Mouse (Mus musculus) left cerebral cortex, postnatal 25 days (tissue): ENCODE results near the gene Idh3a. TPM values are rescaled to one million over a fixed set of nuclear protein-coding genes. Genes with fewer than 3 reads are reported as not detected.
"Not testable (repeated sequence)": the region's sequence is repeated elsewhere in the genome, so short reads cannot be mapped to it uniquely, and the experiment has no call there.

ENCODE experiments used
- DNase-seq, 2 experiments: peaks; one replicate each; pipeline ENCODE4 v3.0.0; 2022; ENCODE audit warnings: low spot score in 2 of 2, mixed read lengths in 1 of 2
- intact Hi-C: fragments of 180-260 bp; cut with DNase I; formaldehyde crosslinking; loops from one replicate; pipeline ENCODE4 v1.15.1; 2025
- total RNA-seq, 2 experiments: library from RNA; stranded (reverse); gene quantifications; 2 replicates each; pipeline ENCODE4 v1.2.3; 2021

The Idh3a gene
- total RNA-seq, 2 experiments from 2014 or later, result 188 to 197 TPM

DNA sequence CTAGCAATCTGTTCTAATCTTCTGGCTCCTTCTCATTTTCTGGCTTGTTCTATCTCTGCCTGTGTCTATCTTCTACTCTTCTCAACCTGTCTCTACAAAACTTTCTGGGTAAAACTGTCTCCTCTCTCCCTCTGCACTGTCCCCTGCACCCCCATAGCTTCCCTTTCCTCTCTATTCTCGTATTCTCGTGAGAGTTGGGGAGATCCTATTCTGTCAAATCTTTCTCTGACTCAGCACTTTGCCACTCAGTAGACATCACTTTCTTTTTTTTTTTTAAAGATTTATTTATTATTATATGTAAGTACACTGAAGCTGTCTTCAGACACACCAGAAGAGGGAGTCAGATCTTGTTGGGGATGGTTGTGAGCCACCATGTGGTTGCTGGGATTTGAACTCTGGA, 2.0 kb upstream of the Idh3a start:
- intact Hi-C loops, DNase-seq: not testable (repeated sequence)

DNA sequence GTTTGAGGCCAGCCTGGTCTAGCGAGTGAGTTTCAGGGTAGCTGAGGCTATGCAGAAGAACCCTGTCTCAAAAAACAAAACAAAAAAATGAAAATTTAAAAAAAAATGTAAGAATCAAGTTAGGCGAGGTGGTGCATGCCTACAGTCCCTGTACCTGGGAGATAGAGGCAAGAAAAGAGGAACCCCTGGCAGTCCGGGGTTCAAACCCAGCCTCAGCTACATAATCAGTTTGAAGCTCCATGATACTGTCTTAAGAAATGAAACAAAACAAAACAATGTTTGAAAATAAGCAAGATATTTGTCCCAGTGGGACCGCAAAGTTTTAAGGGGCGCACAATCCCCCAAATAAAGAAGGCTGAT, 315 bp upstream of the Idh3a start:
- intact Hi-C loops, result loop anchor here (5.0 kb wide), 1 partner anchor 84 kb away; the partner anchor contains the start of gene Dmxl2
- DNase-seq, result no peak

DNA sequence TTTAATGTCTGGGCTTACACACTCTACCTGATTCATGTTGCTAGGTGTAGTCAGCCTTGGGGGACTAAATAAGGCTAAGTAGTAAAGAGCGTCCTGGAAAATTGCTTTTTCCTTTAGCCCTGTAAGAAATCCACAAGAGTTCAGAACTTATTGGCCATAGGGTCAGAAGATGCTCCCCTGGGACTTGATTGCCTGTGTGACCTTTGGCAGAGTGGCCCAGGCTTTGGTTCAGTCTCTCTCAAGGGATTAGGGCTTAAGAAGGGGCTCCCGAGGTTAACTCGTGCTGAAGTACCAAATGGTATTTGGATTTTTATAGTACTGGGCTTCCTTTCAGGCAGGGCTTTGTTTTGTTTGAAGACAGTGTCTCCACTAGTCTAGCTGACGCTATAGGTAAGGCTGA, 1.7 kb downstream of the Idh3a start:
- DNase-seq, result no peak
- intact Hi-C loops, result loop anchor here (5.0 kb wide), 1 partner anchor 86 kb away; the partner anchor contains the start of gene Dmxl2

DNA sequence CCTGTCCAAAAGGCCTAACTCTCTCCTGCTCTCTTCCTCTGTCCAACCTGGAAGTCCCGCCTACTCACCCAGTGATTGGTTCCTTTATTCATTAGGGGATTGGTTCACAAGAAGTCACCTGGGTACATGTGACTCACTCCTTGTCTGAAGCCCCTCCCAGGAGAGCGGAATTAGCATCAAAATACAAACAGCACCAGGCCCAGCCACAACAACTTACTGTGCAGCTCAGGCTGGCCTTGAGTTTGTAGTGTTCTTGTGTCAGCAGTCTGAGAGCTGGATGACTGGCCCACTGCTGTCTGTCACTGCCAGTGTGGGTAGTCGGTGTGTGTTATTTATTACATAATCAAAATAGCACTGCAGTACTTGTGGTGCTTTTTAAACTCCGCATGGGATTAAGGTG, 7.5 kb downstream of the Idh3a start:
- intact Hi-C loops, result not testable (repeated sequence)
- peak in 1 of 2 experiments; percentile 14 for DNase-seq

DNA sequence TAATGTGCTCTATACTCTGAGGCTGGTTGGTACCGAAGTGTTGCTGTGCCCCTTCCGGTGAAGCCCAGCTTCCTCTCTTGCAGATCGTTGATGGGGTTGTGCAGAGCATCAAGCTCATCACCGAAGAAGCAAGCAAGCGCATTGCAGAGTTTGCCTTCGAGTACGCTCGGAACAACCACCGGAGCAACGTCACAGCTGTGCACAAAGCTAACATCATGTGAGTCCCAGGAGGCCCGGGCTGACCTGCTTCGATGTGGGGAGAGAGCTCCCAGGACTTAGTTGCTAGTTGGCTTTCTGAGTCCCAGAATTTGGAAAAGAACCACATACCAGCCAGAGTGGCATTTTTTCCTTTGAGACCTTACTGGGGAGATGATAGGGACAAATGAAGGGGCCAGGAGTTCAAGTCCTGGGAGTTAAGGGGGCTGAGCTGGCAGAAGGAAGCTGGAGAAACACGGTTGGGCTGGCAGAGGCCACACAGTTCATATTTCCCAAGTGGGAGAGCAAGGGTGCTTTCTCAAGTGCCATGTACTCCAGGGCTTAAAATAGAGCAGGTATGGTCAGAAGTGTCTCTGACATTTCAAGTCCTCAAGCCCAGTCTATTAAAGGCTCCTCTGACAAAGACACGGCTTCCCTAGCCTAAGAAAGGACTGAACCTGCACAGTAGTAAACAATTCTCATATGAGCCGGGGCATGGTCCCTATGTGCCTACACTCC, 10.8 kb downstream of the Idh3a start:
- intact Hi-C loops, result no loop called here
- DNase-seq, result no peak

DNA sequence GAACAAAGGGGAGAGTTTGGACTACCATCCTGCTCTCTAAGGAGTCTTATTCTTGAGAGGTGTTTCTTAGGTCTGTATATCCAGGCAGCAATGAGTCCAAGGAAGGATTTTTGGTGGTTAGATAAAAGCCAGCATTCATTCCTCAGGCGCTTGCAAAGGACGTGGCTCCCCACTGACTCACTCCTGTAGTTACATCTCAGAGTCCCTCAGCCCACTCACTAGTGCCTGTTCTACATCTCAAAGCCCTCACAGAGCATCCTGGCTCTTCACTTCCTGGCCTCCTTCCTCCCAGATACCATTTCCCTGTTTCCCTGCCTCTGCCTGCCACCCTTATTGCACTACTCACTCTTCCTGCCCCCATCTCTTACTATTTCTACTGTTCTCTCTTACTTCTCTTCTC, 16.3 kb downstream of the Idh3a start:
- intact Hi-C loops, result no loop called here
- DNase-seq, result peak in 1 of 2 experiments; percentile 55

DNA sequence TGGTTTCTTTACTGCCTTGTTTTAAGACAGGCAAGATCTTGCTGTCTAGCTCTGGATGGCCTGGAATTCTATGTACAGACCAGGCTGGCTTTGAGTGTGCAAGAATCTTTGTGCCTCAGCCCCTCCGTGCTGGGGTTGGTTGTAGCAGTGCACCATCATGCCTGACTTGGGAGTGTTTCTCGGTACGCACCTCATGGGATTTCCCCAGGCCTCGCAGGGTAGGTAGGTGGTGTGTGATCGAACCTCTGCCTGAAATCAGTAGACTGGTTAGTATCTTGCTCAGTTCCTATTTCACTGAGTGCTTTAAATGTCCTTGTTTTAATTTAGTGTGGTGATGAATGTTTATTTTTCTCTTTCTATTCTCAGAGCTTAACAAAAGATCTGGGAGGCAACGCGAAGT, 16.8 kb downstream of the Idh3a start:
- no peak for DNase-seq
- intact Hi-C loops, result no loop called here

DNA sequence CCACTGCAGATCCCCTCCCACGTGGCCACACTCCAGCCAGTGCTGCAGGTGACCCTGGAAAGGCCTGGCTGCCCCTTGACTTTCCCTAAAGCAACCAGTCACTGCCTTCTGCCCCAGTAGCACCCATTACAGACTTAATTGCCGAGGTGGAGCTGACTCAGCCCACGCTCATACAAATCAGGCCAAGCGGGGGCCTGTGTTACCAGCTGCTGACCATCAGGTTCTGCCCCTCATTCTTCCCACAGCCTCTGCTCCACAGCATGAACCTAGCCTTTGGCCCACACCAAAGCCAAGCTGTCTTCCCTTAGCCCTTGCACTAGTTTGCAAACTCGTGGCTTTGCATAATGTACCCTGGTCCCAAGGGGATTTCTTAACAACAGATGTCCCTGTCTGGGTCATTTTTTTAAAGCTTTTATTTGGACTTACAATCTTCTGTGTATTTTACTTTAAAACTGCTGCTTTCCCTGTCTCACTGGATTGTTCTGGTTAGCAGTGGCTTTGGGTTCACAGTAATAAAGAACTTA, 18.1 kb downstream of the Idh3a start:
- DNase-seq, result no peak
- intact Hi-C loops, result no loop called here

DNA sequence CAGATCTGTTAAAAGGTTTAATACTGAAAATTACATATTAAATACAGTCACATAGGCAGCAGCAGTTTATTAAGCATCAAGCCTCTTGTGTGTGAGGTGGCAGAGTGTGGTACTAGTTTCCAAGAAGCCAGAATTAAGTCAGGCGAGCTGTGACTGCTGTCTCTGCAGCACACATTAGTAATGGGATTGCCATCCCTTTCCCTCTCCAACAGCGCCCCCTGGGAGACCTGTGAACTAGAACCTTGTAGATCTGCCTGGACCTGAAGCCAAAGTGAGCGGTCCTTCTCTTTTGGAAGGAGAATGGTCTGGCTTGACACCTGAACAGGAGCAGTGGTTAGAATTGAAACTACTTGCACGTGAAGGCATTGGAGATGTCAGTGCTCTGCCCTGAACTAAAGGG, 18.8 kb downstream of the Idh3a start:
- intact Hi-C loops, result loop anchor here (5.0 kb wide), 1 partner anchor 78 kb away; no protein-coding TSS in a partner anchor
- DNase-seq, result peak; percentile 30 to 45

DNA sequence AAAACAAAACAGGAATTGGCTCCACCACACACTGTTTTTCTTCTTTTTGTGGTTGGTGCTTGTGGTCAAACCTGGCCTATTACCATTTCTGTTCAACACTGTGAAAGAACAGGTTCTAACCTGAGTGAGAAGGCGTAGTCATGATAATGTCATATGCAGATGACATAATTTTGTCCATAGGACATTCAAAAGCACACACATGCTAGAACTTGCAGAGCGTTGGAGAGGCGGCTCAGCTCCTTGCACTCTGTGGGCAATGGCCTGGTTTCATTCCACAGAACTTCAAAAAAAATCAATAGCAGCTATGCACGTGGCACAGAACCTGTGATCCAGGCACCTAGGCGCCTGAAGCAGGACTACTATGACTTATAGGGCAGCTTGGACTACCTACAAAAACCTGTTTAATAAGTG, 26.7 kb downstream of the Idh3a start:
- intact Hi-C loops, result loop anchor here (10.0 kb wide), 1 partner anchor 212 kb away; no protein-coding TSS in a partner anchor
- no peak for DNase-seq

DNA sequence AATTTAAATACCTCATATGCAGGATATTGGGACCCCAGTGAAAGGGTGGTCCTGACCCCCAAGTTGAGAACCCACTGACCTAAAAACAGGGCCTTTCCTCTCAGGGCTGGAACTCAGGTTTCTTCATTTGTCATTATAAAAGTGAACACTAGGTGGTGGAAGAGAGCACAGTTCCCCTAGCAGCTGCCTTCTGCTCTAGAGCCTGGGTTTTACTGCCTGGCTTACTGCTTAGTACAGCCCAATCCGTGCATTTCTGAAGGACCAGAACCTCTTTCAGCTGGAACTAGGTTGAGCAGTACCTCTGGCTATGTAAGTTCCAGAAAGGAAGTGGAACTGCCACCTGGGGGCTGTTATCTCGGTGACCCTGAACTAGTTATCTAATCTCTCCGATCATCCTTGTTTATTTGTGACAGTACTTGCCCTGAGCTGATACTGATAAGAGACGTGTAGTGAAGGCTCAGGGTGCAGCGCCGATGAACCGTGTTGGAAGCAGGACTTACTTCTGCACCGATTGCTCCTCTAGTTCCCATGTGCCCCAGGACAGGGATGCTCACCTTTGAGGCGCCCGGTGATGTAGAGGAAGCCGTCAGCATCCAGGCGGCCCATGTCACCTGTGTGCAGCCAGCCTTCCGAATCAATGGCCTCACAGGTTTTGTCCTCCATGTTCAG, 28.2 kb downstream of the Idh3a start:
- intact Hi-C loops, result loop anchor here (1.0 to 10.0 kb wide), 2 partner anchors 62 to 210 kb away; no protein-coding TSS in a partner anchor
- DNase-seq, result peak; percentile 24 to 57

DNA sequence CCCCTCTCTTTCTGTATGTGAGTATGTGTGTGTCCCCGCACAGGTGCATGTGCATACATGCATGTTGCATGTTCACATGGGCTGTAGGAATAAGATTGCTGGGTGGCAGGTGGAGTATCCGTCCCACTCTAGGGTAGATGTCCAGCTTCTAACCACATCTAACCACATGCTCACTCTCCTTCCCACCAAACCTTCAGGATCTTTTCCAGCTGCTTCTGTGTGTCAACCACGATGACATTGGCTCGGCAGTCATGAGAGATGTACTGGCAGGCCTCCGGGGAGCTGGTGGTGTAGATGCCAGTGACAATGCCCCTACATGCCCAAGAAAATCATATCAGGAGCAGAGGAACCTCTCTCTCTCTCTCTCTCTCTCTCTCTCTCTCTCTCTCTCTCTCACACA, 41.1 kb downstream of the Idh3a start:
- DNase-seq, result no peak
- intact Hi-C loops, result no loop called here

DNA sequence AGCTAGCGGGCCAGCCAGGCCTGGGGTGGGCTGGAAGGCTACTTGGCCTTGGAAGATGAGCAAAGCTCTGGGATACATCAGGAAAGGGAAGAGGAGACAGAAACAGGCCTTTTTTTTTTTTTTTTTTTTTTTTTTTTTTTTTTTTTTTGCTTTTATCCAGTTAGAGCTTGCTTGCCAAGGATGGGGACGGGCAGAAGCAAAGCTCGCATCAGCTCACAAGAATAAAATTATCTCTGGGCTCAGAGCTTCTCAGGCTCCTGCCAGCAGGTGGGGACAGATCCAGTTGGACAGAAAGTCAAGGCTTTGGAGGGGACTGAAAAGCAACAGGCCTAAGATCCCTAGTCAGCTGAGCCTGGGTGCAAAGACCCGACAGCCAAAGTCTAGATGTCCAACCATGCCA, 42.6 kb downstream of the Idh3a start:
- intact Hi-C loops, result loop anchor here (1.0 kb wide), 1 partner anchor 48 kb away; no protein-coding TSS in a partner anchor
- peak; percentile 10 to 51 for DNase-seq

DNA sequence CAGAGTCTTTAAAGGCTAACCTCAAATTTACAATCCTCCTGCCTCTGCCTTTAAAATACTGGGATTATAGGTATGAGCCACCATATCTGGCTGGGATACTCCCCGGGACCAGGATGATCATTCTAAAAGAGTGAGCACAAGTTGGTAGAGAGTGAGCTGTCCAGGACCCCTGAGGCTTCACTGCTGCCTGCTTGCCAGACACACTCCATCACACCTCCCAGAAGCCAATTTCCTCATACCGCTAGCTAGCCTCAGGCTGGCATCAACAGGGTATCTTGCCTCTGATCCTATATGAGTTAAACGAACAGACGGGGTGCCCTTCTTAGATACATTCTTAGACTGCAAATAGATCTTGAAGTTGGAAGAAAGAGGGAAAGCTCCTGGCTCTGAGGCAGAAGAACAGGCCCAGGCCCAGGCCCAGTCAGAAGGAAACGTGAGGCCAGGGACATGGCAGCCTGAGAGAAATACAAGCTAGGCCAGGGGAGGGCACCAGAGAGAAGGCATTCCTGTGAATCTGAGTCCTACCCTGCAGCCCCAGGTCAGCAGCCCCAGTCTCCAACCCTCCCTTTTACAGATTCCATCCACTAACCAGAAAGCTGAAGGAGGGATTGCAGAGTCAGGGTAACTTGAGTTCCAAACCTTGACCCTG, 43.6 kb downstream of the Idh3a start:
- intact Hi-C loops, result loop anchor here (1.0 kb wide), 1 partner anchor 47 kb away; no protein-coding TSS in a partner anchor
- no peak for DNase-seq

DNA sequence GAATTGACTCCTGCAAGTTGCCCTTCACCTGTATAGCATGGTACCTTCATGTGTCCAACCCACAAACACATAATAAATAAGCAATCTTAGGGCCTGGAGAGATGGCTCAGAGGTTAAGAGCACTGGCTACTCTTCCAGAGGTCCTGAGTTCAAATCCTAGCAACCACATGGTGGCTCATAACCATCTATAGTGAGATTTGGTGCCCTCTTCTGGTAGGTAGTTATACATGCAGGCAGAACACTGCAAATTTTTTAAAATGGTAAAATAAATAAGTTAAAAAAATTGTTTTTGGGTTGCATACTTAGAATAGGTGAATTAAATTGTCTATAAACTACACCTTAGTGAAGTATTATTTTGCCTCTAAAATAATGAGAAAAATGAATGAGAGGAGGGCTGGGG, 44.8 kb downstream of the Idh3a start:
- DNase-seq, result no peak
- intact Hi-C loops, result no loop called here

DNA sequence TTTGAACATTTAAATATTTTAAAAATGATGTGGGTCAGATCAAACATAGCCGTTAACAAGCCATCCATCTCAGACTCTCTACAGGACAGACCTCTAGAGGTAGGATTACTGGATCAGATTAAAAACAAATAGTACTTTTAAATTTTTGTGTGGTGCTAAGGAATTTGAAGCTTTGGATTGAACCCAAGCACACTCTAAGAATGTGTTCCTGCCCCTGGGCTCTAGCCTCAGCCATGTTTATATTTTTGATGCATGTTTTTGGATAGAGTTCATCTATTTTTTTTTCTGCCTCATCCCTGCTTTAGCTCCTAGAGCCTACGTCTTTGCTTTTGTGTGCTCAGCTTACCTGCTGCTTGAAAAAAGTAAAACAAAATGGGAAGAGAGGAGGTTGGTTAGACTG, 47.3 kb downstream of the Idh3a start:
- no peak for DNase-seq
- intact Hi-C loops, result no loop called here

DNA sequence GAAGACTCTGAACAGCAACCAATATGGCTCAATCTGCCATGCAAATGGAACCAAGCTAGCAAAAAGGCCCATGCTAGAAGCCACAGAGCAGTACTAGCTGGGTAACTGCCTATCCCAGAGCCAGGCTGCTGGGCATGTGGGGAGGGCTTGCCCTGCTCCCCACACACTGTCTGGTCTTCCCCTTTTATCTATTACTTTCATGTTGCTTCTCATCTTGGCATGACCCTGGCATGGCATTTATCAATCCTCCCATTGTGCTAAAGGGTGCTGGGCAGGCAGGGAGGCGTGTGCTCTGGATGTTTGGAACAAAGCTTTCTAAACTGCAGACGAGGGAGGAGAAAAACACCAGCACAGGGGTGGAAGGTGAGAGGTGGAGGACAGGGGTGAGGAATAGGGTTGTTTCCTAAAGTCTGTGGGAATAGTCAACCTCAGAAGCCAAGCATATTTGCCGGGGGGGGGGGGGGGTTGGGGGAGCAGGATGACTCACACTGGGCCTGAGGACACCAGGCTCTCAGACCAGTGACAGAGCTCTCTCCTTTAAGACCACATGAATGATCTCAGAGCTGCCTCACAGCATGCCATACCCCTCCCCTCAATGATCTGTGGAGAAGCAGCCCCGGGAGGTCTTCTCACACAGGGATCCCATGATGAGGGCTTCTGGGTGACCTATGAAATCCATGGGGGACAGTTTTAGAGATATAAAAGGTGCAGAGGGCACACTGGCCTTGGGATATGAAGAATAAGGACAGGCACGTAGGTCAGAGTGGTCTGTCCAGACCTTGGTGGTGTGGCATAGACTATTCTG, 51.6 kb downstream of the Idh3a start:
- intact Hi-C loops, result no loop called here

DNA sequence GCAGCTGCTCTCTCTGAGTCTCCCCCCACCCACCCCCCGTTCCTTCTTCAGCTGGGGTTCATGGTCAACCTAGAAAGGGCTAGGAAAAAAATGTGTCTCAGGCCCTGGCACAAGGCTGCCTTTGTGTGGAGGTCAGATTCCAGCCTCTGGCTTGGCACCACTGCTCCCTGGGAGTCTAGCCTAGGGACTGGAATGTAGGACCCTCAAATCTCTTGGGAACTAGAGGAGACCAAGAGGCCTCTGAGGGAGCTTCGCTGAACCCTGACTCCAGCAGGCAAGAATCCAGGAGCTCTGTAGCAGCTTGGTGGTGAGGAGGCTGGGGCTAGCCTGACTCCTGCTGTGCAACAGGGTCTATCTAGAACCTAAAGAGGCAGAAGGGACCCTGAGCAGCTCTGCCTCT, 53.1 kb downstream of the Idh3a start:
- intact Hi-C loops, result no loop called here
- no peak for DNase-seq

More for the DNA sequence above, 51.6 kb downstream of the Idh3a start:
- DNase-seq, result no peak

DNA sequence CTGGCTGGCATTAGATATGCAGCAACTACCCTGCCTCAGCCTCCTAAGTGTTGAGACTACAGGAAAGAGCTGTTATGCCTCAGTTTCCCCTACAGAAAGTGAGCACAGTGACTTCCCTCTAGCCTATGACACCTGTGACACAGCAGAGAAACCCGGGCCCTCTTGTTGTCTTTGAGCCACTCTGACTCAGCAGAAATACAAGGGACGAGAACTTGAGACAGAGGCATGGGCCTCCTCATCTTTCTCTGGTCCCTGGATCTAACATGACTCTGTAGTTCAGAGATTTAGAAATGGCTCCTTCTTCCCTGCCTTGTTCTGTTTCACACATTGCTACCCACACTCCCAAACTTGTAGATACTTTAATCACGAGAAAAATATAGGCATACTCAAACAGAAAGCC, 55.4 kb downstream of the Idh3a start:
- intact Hi-C loops, result no loop called here
- no peak for DNase-seq
